16 mouse cellular contexts compared by ENCODE assay signal in the genomic region with DNA sequence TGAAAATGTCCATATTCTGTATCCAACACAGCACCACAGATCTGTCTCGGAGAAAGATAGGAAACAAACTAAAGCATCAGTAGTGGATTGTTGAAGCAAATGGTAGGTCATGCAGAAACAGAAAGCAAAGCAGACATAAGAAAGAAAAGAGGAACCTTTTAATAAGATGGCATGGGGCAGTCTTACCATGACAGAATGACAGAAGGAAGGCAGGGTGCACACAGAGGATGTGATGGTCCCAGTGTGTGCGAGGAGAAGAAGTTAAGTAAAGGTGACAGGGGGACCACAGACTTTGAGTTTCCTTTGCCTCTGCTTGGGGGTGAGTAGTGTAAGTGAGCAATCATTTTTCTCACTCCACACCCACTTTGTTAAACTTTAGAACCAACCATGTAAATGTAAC. TPM values are rescaled to one million over a fixed set of nuclear protein-coding genes. Genes with fewer than 3 reads are reported as not detected.
A peak's percentile ranks its signal among the peaks of the same experiment; 100 is the strongest.
DNase-seq lines count a peak whose midpoint lies in the region; ATAC-seq lines count a peak whose summit lies in the region.
"Had no signal": no experiment of that assay in that cellular context is flagged by ENCODE, and none has a peak within 500 bp of the region (broad histone marks: within the 10 kb centered on the region; RNA-seq: fewer than 3 reads in every experiment).

No protein-coding gene starts in this region.

- peak; percentile 62 for ATAC-seq in granulocyte monocyte progenitor cell, adult 5-6 weeks (replicated peaks; ENCODE audit: poor library complexity, severe bottlenecking)
- peak; percentile 45; the same call in 1 of the 2 replicates for ATAC-seq in monocyte, adult 5-6 weeks (replicated peaks; ENCODE audit: insufficient number of reproducible peaks, low FRiP score, low TSS enrichment, poor library complexity, severe bottlenecking)
- ATAC-seq: forebrain, embryonic 13.5 days; forebrain, postnatal 0 days; hindbrain, postnatal 0 days had no signal

- peak; percentile 23 to 40 for DNase-seq in spleen, postnatal 36 days (ENCODE audit: low spot score in 2 of 2)
- no peak for DNase-seq in spleen, adult 12 weeks (ENCODE audit: low spot score)
- DNase-seq in layer of hippocampus, adult 9-10 months (ENCODE audit: low spot score) = no peak
- no peak for DNase-seq in layer of hippocampus, postnatal 14 days (ENCODE audit: low spot score in 2 of 2)
- DNase-seq in adrenal gland, postnatal 25 days = no peak
- DNase-seq: adrenal gland, postnatal 10 days; cerebellum, adult 11-12 months; cerebellum, adult 9-10 months; cerebellum, postnatal 25 days; forebrain, postnatal 0 days; gastrocnemius, postnatal 14 days; heart, postnatal 36 days had no signal

RNA-seq across cellular contexts. Expression of a gene that starts 6.3 kb away (rescaled TPM):
- total RNA-seq in granulocyte monocyte progenitor cell, adult 5-6 weeks (2014; fragmentation: Nextera tagmentation) = 10.1 and 16.8 TPM in 2 replicates
- total RNA-seq in granulocyte monocyte progenitor cell, adult 5-6 weeks (2017) = 20.5 and 22.7 TPM in 2 replicates
- total RNA-seq in monocyte, adult 5-6 weeks (2017) = 45.7 to 66.0 TPM (median 52.9 TPM) in 3 replicates
- total RNA-seq in layer of hippocampus, postnatal 14 days (2021) = 10 to 100 TPM; 16.6 to 19.8 TPM
- 33.3 and 42.4 TPM in 2 replicates for total RNA-seq in adrenal gland, postnatal 25 days (2021)

RNA-seq across cellular contexts. Expression of a gene that starts 33.8 kb away (rescaled TPM):
- total RNA-seq in granulocyte monocyte progenitor cell, adult 5-6 weeks (2014; fragmentation: Nextera tagmentation) = 55.2 and 56.4 TPM in 2 replicates
- 85.0 and 94.5 TPM in 2 replicates for total RNA-seq in granulocyte monocyte progenitor cell, adult 5-6 weeks (2017)
- 89.4 to 121 TPM (median 102 TPM) in 3 replicates for total RNA-seq in monocyte, adult 5-6 weeks (2017)
- total RNA-seq in layer of hippocampus, postnatal 14 days (2021) = 100 to 1,000 TPM; 132 to 141 TPM
- 168 and 197 TPM in 2 replicates for total RNA-seq in adrenal gland, postnatal 25 days (2021)

Comparison
In these comparisons a context has a peak if more than half of its experiments do, and no peak if none do; other contexts are left out.
1. DNase-seq: peak in spleen, postnatal 36 days (2 of 2); none in spleen, adult 12 weeks (single experiment), layer of hippocampus, adult 9-10 months (single experiment), layer of hippocampus, postnatal 14 days (0 of 2) and adrenal gland, postnatal 25 days (single experiment).